Mouse (Mus musculus) left cerebral cortex, postnatal 14 days (tissue): ENCODE data around the gene Batf2. TPM values are rescaled to one million over a fixed set of nuclear protein-coding genes. Genes with fewer than 3 reads are reported as not detected.

ENCODE experiments used
- DNase-seq, 2 experiments: peaks; one replicate each; pipeline ENCODE4 v3.0.0; 2021 to 2022; ENCODE audit warnings: low spot score in 2 of 2, mixed read lengths in 1 of 2
- intact Hi-C: fragments of 180-260 bp; cut with DNase I; formaldehyde crosslinking; loops from one replicate; pipeline ENCODE4 v1.15.1; 2025
- total RNA-seq, 2 experiments: library from RNA; stranded (reverse); gene quantifications; 2 replicates each; pipeline ENCODE4 v1.2.3; 2021

Gene Batf2
- total RNA-seq, 2 experiments from 2014 or later = 0.33 TPM; not detected in 1

- no peak for DNase-seq
- intact Hi-C loops = no loop called here
These were observed 63.5 kb downstream of the Batf2 start for GRCm38 (mm10) chr19:6204265-6204664.

DNA sequence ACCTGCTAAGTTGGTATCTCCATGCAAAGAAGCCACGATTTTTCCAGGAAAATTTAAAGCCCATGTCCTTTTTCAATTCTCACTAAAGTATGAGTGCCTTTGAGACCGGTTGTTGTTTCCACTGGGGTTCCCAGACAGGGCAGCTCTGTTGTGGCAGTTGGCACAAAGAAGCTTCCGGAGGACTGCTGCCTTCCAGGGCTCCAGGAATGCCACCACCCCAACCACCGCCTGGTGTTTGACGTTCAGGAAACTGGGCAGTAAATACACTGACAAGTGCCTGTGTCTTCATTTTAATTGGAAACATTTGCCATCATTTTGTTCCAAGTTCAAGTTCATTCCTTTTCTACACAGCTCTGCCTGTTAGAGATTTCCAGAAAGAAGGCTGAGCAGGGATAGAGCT, 65.9 kb downstream of the Batf2 start:
- DNase-seq = no peak
- intact Hi-C loops = no loop called here

DNA sequence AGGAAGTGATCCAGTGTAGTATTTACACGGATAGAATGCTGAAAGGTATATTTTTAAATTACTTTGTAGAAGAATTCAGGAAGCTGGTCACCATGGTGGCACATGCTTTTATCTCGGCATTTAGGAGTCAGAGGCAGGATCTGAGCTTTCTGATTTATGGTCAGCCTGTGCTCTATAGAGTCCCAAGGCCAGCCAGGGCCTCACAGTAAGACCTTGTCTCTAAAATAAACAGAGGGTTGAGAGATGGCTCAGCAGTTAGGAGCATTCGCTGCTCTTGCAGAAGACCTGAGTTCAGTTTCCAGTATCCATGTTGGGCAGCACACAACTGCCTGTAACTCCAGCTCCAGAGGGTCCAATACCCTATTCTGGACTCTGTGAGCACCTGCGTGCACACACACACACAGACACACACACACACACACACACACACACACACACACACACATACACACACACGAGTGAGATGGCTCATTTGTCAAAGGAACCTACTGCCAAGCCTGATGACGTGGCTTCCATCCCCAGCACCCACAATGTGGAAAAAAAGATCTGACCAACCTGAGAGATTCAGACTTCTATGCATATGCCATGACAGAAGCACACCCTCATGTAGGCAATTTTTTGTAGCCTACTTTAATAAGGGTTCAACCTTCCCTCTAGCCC, 75.4 kb downstream of the Batf2 start:
- no peak for DNase-seq
- intact Hi-C loops = no loop called here

GRCm38 (mm10) chr19:6218606-6219005, 77.8 kb downstream of the Batf2 start:
- intact Hi-C loops = no loop called here
- DNase-seq = no peak

Other genes with a start within 250 kb of the Batf2 start
- 1 to 10 TPM; 5.6 to 5.9 TPM for gene Tigd3, start 246.8 kb upstream of the Batf2 start, total RNA-seq
- gene Dpf2, start 228.0 kb upstream of the Batf2 start, total RNA-seq = 10 to 100 TPM; 87.6 to 90.4 TPM
- gene Cdc42ep2, start 216.2 kb upstream of the Batf2 start, total RNA-seq = 1 to 10 TPM; 7.1 to 8.0 TPM
- gene Pola2, start 176.8 kb upstream of the Batf2 start, total RNA-seq = 1 to 10 TPM; 6.2 to 6.6 TPM
- gene Slc22a20, start 154.8 kb upstream of the Batf2 start, total RNA-seq = not detected
- 10 to 100 TPM; 14.5 to 17.4 TPM for gene Capn1, start 125.1 kb upstream of the Batf2 start, total RNA-seq
- gene Syvn1, start 94.4 kb upstream of the Batf2 start, total RNA-seq = 10 to 100 TPM; 41.2 to 44.4 TPM
- 10 to 100 TPM; 49.8 to 54.3 TPM for gene Mrpl49, start 83.2 kb upstream of the Batf2 start, total RNA-seq
- gene Fau, start 83.1 kb upstream of the Batf2 start, total RNA-seq = 100 to 1,000 TPM; 597 to 658 TPM
- gene Znhit2, start 79.8 kb upstream of the Batf2 start, total RNA-seq = 10 to 100 TPM; 39.4 to 41.7 TPM
- gene Tm7sf2, start 72.6 kb upstream of the Batf2 start, total RNA-seq = 10 to 100 TPM; 41.3 to 46.1 TPM
- gene Vps51, start 63.8 kb upstream of the Batf2 start, total RNA-seq = 10 to 100 TPM; 73.9 to 87.1 TPM
- not detected for gene Tmem262, start 61.0 kb upstream of the Batf2 start, total RNA-seq
- gene Gm28374, start 58.7 kb upstream of the Batf2 start, total RNA-seq = 1 to 10 TPM in 1 of 2 experiments, under 1 TPM in 1; 0.59 to 1.3 TPM
- 10 to 100 TPM; 32.8 to 35.0 TPM for gene Zfpl1, start 56.0 kb upstream of the Batf2 start, total RNA-seq
- under 1 TPM; 0.38 to 0.44 TPM for gene Cdca5, start 56.0 kb upstream of the Batf2 start, total RNA-seq
- gene AC131692.1, start 46.6 kb upstream of the Batf2 start, total RNA-seq = not detected
- not detected for gene Naaladl1, start 35.2 kb upstream of the Batf2 start, total RNA-seq
- gene Sac3d1, start 22.3 kb upstream of the Batf2 start, total RNA-seq = 10 to 100 TPM; 23.7 to 24.7 TPM
- 10 to 100 TPM; 39.2 to 42.9 TPM for gene Snx15, start 12.7 kb upstream of the Batf2 start, total RNA-seq
- 10 to 100 TPM; 61.2 to 69.7 TPM for gene Arl2, start 565 bp downstream of the Batf2 start, total RNA-seq
- under 1 TPM; 0.27 to 0.40 TPM for gene Majin, start 43.4 kb downstream of the Batf2 start, total RNA-seq
- not detected for gene Gpha2, start 85.4 kb downstream of the Batf2 start, total RNA-seq
- gene Ppp2r5b, start 94.9 kb downstream of the Batf2 start, total RNA-seq = 100 to 1,000 TPM; 187 to 194 TPM
- 10 to 100 TPM; 37.8 to 38.5 TPM for gene Atg2a, start 100.7 kb downstream of the Batf2 start, total RNA-seq
- gene Ehd1, start 135.7 kb downstream of the Batf2 start, total RNA-seq = 10 to 100 TPM; 44.2 to 51.7 TPM
- 1 to 10 TPM; 2.7 to 3.1 TPM for gene Cdc42bpg, start 165.5 kb downstream of the Batf2 start, total RNA-seq
- gene Men1, start 194.0 kb downstream of the Batf2 start, total RNA-seq = 10 to 100 TPM; 64.9 to 70.7 TPM
- 10 to 100 TPM; 60.0 to 75.9 TPM for gene Map4k2, start 200.2 kb downstream of the Batf2 start, total RNA-seq
- 100 to 1,000 TPM; 185 to 186 TPM for gene Sf1, start 222.7 kb downstream of the Batf2 start, total RNA-seq
- 10 to 100 TPM; 20.6 to 31.9 TPM for gene Pygm, start 243.4 kb downstream of the Batf2 start, total RNA-seq